Mouse (Mus musculus) heart, embryonic 13.5 days (tissue): ENCODE measurements around the gene Bnip1. TPM values are rescaled to one million over a fixed set of nuclear protein-coding genes. Genes with fewer than 3 reads are reported as not detected.
A peak's percentile ranks its signal among the peaks of the same experiment; 100 is the strongest.

Experiments used
- ATAC-seq: fragments of 200-750 bp; cut with Nextera tagmentation; 2 replicates; pipeline ENCODE4 v1.8.0; 2017; ENCODE audit warnings: moderate TSS enrichment; ENCODE audit not compliant: insufficient number of reproducible peaks, low FRiP score, low TSS enrichment; ENCODE audit errors: extremely low read depth
- H3K27ac ChIP-seq: fragments of 300-500 bp; sonication (generic); replicated peaks from 2 replicates; pipeline ENCODE4 v1.5.1; 2015; ENCODE audit warnings: moderate library complexity, mild to moderate bottlenecking, inconsistent platforms
- H3K27me3 ChIP-seq: fragments of 300-500 bp; sonication (generic); replicated peaks from 2 replicates; pipeline ENCODE4 v1.6.1; 2015; ENCODE audit warnings: mild to moderate bottlenecking, inconsistent platforms
- H3K36me3 ChIP-seq: fragments of 300-500 bp; sonication (generic); 2 replicates; pipeline ENCODE4 v1.6.1; 2015; ENCODE audit warnings: mild to moderate bottlenecking, inconsistent platforms
- H3K4me1 ChIP-seq: fragments of 300-500 bp; sonication (generic); 2 replicates; pipeline ENCODE4 v1.6.1; 2015; ENCODE audit warnings: inconsistent platforms
- H3K4me2 ChIP-seq: fragments of 300-500 bp; sonication (generic); 2 replicates; pipeline ENCODE4 v1.6.1; 2015; ENCODE audit warnings: inconsistent platforms, mild to moderate bottlenecking, moderate library complexity
- H3K4me3 ChIP-seq: fragments of 300-500 bp; sonication (generic); 2 replicates; pipeline ENCODE4 v1.5.1; 2015; ENCODE audit warnings: moderate library complexity, mild to moderate bottlenecking, inconsistent platforms
- H3K9ac ChIP-seq: fragments of 300-500 bp; sonication (generic); 2 replicates; pipeline ENCODE4 v1.6.1; 2015; ENCODE audit warnings: inconsistent platforms, mild to moderate bottlenecking, moderate library complexity
- H3K9me3 ChIP-seq: fragments of 300-500 bp; sonication (generic); 2 replicates; pipeline ENCODE4 v1.6.1; 2016; ENCODE audit warnings: inconsistent platforms
- WGBS: fragments of 180-500 bp; shearing (Covaris S2); methylation state at CpG from one replicate; pipeline ENCODE4 v1.1.7; 2015; ENCODE audit warnings: mixed read lengths; 5-methylcytosine and 5-hydroxymethylcytosine counted together
- polyA plus RNA-seq: library from polyadenylated mRNA; unstranded; fragments of >200 nt; fragmentation: Nextera tagmentation; extraction: Ambion mirVana; gene quantifications from 2 replicates; pipeline ENCODE4 v1.2.1, GENCODE M21; 2015

Bnip1 gene
- polyA plus RNA-seq, 1 experiment from 2014 or later, result 56.6 TPM

DNA sequence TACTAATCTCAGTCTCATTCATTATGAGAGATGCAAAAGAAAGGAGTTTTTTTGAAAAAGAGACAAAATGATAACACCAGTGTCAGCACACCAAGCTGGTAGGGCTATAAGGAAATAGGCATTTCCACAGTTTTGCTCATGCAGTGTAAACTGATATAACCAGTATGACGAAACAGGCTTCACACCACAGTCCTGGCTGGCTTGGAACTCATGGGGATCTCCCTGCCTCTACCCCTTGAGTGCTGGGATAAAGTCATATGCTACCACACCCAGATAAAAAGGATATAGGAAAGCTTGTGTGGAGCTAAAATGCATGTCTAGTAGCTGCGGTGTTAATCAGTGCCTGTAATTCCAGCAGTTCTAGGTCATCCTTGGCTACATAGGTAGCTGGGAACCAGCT lies 1.4 kb upstream of the Bnip1 start:
- WGBS, result 79% methylated on average over 2 of the region's 2 CpGs
- H3K27ac ChIP-seq, result no peak overlapping the region
- ATAC-seq, result no peak
- H3K36me3 ChIP-seq, result peaks cover 14% of the 10 kb centered on the region
- no peak overlapping the region for H3K4me3 ChIP-seq
- no peaks in the 10 kb centered on the region for H3K9me3 ChIP-seq
- H3K9ac ChIP-seq, result no peak overlapping the region
- H3K27me3 ChIP-seq, result no peaks in the 10 kb centered on the region
- peaks cover 22% of the 10 kb centered on the region for H3K4me1 ChIP-seq
- no peak overlapping the region for H3K4me2 ChIP-seq

DNA sequence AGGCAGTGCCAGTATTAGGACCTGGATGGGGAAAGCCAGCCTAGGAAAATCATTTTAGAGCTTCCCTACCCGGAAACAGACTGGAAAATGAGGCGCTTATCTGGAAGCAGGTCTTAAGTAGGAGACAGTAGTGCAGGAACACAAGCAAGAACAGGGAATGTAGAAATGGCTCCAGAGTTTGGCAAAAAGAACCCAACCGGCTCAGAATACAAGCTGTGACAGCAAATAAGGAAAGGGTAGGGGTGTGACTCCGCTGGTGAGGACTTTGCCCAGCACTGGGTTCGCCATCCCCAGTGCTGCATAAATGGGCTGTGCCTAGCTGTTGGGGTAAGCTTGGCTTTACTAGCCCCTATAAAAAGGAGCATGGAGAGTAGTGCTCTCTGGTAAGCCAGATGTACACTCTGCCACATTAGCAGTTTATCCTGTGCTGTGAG lies 761 bp downstream of the Bnip1 start:
- WGBS, result 10% methylated on average over 5 of the region's 5 CpGs
- H3K27ac ChIP-seq, result peak overlapping the region; percentile 92
- H3K9ac ChIP-seq, result peak overlapping the region; percentile 86
- no peak for ATAC-seq
- peaks cover 33% of the 10 kb centered on the region for H3K36me3 ChIP-seq
- H3K9me3 ChIP-seq, result no peaks in the 10 kb centered on the region
- peak overlapping the region; percentile 89 for H3K4me2 ChIP-seq
- H3K27me3 ChIP-seq, result no peaks in the 10 kb centered on the region
- peak overlapping the region; percentile 68 for H3K4me3 ChIP-seq
- H3K4me1 ChIP-seq, result peaks cover 22% of the 10 kb centered on the region

DNA sequence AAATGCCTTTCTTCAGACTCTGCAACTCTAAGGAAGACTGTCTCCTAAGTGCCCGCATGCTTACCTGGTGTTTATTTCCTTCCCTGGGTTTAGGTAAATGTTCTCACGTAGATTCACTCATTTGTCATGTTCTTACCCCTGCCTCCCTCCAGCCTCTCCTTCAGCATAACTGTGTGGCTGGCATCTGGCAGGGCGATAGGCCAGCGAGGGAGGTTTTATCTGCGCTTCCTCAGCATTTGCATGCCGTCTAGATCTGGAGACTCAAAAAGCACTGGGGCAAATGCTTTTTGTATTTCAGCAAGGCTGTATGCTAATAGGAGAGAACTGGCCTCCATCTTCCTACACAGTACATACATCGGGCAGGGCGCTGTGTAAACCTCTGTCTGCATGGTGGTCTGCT lies 3.7 kb downstream of the Bnip1 start:
- Histone ChIP-seq H3K4me3 (no peak overlapping the region), H3K27ac (no peak overlapping the region), H3K27me3 (no peaks in the 10 kb centered on the region), H3K9me3 (no peaks in the 10 kb centered on the region), H3K9ac (no peak overlapping the region), H3K4me1 (peaks cover 22% of the 10 kb centered on the region), H3K36me3 (peaks cover 61% of the 10 kb centered on the region), H3K4me2 (no peak overlapping the region)
- ATAC-seq, result no peak
- 79% methylated on average over 8 of the region's 8 CpGs for WGBS

DNA sequence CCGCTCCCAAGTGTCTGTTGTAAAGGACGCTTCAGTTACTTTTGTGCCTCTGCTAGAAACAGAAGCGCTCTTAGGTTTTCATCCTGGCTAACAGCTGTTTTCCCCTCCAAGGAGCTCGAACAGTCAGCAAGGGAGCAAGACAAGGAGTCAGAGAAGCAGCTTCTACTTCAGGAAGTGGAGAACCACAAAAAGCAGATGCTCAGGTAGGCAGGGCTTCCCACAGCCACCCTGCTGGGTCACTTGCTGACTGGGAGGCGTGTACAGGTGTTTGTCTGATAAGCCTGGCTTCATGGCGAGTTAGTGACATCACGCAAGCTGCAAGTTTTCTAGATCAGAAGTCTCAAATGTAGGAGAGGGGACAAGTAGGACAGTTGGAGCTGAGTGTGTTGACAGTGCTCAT lies 5.7 kb downstream of the Bnip1 start:
- H3K36me3 ChIP-seq, result peaks cover 81% of the 10 kb centered on the region
- 86% methylated on average over 7 of the region's 7 CpGs for WGBS
- ATAC-seq, result no peak

DNA sequence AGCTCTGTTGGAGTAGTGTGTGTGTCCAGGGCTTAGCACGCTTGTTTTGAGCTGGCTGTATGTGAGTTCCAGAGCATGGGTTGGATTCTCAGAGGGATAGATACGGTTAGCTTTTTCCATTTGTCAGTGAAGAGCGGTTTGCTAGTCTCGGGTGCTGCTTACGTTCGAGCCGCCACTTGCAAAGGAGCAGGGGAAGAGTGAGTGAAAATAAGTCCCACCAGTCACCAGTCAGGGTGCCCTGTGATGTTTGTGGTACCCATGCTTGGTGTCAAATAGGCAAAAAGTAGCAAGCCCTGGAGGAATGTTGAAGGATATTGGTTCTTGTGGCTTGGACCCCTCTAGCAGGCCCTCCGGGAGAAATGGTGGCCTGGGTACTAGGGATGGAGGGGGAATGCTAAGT lies 8.1 kb downstream of the Bnip1 start:
- Histone ChIP-seq H3K4me3 (no peak overlapping the region), H3K4me1 (0 out of 2 replicates have a peak, but pooled peaks cover 5% of the 10 kb centered on the region), H3K9me3 (no peaks in the 10 kb centered on the region), H3K36me3 (peaks cover 90% of the 10 kb centered on the region), H3K4me2 (no peak overlapping the region), H3K9ac (no peak overlapping the region), H3K27me3 (no peaks in the 10 kb centered on the region), H3K27ac (no peak overlapping the region)
- ATAC-seq, result no peak
- 91% methylated on average over 8 of the region's 8 CpGs for WGBS

More for the DNA sequence above, 5.7 kb downstream of the Bnip1 start:
- H3K4me3 ChIP-seq, result no peak overlapping the region
- H3K4me1 ChIP-seq, result peaks cover 13% of the 10 kb centered on the region
- no peak overlapping the region for H3K9ac ChIP-seq
- no peak overlapping the region for H3K27ac ChIP-seq
- H3K4me2 ChIP-seq, result no peak overlapping the region
- no peaks in the 10 kb centered on the region for H3K27me3 ChIP-seq
- no peaks in the 10 kb centered on the region for H3K9me3 ChIP-seq

DNA sequence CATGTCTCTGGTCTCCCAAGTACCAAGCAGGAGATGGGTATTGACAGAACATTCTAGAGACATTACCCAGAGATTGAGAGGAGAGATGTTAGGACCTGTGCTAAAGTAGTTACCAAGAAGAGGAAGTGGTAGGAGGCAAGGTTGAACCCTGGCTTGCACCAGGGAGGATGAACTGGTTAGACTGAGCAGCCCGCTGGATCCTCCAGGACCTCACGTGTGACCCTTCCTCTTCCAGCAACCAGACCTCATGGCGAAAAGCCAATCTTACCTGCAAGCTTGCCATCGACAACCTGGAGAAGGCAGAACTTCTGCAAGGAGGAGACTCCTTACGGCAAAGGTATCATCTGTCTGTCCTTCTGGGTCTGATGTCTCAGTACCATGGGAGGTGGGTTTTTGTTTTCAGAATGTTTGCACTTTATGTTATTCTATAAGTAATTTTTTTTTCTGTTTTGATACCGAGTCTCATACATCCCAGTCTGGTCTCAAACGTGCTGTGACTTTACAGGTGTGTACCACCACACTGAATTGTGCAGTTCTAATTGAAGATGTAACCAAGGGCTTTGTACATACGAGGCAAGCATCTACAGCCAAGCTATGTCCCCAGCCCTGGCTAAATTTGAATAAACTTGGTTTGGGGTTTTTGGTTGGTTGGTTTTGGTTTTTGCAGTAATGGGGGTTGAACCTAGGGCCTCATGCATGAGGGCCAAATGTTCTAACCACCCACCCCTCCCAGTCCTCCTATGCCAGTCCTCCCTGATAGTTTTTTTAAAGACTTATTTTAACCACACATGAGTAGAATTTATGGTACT lies 8.8 kb downstream of the Bnip1 start:
- no peaks in the 10 kb centered on the region for H3K9me3 ChIP-seq
- H3K36me3 ChIP-seq, result peaks cover 83% of the 10 kb centered on the region
- H3K9ac ChIP-seq, result no peak overlapping the region
- H3K4me2 ChIP-seq, result no peak overlapping the region
- no peak overlapping the region for H3K27ac ChIP-seq
- no peak overlapping the region for H3K4me3 ChIP-seq
- ATAC-seq, result no peak
- no peaks in the 10 kb centered on the region for H3K27me3 ChIP-seq
- 86% methylated on average over 8 of the region's 8 CpGs for WGBS
- 0 out of 2 replicates have a peak, but pooled peaks cover 5% of the 10 kb centered on the region for H3K4me1 ChIP-seq

DNA sequence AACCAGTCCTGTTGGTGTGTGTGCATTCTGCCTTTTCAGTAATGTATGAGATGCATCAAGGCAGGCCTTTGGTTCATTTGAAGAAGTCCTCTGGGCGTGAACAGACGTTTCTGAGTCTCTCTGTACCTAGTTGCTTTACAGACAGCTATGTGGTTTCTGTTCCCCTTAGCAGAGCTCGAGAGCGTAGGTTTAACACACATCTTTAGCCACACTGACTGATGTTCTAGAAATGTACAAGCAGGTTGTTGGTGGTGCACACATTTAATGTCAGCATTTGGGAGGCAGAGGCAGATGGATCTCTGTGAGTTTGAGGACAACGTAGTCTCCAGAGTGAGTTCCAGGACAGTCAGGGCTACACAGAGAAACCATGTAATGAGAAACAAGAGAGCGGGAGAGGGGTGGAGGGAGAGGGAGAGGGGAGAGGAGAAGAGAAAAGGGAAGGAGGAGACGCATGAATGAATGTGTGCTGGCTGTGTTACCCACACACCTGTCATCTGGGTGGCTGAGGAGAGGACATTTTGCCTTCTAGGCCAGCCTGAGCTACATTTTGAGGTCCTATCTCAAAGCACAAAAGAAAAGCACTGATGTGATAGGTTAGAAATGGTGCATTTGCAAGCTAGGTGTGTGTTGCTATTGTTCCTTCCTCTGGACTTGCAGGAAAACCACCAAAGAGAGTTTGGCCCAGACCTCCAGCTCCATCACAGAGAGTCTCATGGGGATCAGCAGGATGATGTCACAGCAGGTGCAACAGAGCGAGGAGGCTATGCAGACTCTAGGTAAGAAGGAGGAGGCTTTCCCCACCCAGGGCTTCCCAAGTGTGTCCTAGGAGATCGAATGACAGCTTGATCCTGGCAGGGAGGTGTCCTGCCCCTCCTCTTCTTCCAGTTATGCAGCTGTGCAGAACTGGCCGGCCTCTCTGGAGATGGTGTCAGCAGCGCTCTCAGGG lies 9.7 kb downstream of the Bnip1 start:
- WGBS, result 85% methylated on average over 11 of the region's 11 CpGs
- Histone ChIP-seq H3K4me3 (no peak overlapping the region), H3K4me2 (no peak overlapping the region), H3K36me3 (peaks cover 74% of the 10 kb centered on the region), H3K27ac (no peak overlapping the region), H3K9ac (no peak overlapping the region; the same call in 1 of the 2 replicates), H3K9me3 (no peaks in the 10 kb centered on the region), H3K4me1 (peaks cover 13% of the 10 kb centered on the region), H3K27me3 (no peaks in the 10 kb centered on the region)
- no peak for ATAC-seq

DNA sequence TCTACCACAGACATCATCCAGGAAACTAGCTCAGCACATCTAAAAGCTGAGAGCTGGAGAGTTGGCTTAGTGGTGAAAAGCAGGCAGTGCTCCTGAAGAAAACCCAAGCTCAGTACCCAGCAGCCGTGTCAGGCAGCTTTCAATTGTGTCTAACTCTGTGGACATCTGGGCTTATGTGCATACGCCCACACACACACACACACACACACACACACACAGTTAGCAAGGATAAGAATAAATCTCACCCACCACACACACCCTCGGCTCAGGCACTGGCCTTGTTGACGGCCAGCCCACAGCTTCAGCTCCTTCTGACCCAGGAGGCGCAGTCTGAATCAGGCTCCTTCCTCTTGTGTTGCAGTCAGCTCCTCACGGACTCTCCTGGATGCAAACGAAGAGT lies 10.7 kb downstream of the Bnip1 start:
- Histone ChIP-seq H3K4me1 (peaks cover 16% of the 10 kb centered on the region), H3K4me3 (no peak overlapping the region), H3K27ac (no peak overlapping the region), H3K4me2 (no peak overlapping the region), H3K36me3 (peaks cover 66% of the 10 kb centered on the region), H3K27me3 (no peaks in the 10 kb centered on the region), H3K9me3 (no peaks in the 10 kb centered on the region), H3K9ac (no peak overlapping the region)
- no peak for ATAC-seq
- WGBS, result 76% methylated on average over 7 of the region's 7 CpGs

DNA sequence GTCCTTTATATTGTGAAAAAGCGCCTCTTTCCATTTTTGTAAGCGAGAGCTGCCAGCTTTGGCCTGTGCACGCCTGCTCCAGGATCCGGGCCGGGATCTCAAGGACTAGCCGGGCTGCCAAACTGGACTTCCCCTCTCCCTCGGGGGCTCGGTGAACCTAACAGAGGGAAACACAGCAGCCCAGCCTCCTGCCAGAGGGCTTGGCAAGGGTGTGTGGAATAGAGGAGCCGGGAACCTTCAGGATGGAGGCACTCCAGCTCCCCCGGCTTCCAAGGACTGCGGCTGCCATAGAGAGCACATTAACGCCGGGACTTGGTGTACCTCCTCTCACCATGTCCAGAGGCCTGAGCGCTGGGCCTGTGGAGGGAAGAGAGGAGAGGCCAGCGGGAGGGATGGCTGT lies 11.2 kb downstream of the Bnip1 start:
- no peaks in the 10 kb centered on the region for H3K27me3 ChIP-seq
- no peak overlapping the region for H3K27ac ChIP-seq
- H3K4me1 ChIP-seq, result peaks cover 21% of the 10 kb centered on the region
- ATAC-seq, result no peak
- H3K4me3 ChIP-seq, result no peak overlapping the region
- H3K4me2 ChIP-seq, result no peak overlapping the region
- WGBS, result 87% methylated on average over 15 of the region's 15 CpGs
- H3K36me3 ChIP-seq, result peaks cover 61% of the 10 kb centered on the region
- no peak overlapping the region for H3K9ac ChIP-seq
- H3K9me3 ChIP-seq, result no peaks in the 10 kb centered on the region

DNA sequence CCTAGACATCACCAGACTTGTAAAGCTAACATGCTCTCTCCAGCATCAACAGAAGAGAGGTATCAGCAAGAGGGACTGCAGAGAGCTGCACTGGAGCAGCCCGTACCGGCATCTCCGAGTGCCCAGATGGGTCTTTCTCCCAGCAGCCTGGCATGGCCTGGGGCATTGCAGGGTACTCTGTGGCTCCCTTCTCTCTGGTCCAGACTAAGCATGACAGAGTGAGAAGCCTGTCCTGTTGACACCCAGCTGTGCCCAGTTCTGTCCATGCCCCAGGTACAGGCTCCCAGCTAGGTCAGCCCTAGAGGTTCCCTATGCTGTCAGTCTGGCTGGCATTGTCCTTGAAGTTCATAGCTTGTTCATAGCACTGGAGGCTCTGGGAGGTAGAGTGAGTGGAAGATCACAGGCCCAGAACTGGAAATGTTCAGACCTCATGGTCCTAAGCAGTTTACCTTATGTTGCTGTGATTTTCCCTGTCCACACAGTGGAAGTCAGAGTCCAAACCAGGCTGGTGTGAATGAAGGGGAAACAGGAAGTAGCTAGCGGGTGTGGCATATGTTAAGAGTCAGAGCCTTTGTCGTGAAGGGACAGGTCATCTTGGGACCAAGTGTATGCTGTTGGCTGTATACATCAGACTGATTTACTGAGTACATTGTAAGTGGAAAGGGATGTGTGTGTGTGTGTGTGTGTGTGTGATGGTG lies 12.4 kb downstream of the Bnip1 start:
- H3K4me1 ChIP-seq, result peaks cover 29% of the 10 kb centered on the region
- H3K9me3 ChIP-seq, result no peaks in the 10 kb centered on the region
- no peak overlapping the region for H3K9ac ChIP-seq
- peaks cover 52% of the 10 kb centered on the region for H3K36me3 ChIP-seq
- no peak overlapping the region for H3K27ac ChIP-seq
- no peak for ATAC-seq
- H3K4me2 ChIP-seq, result no peak overlapping the region
- 73% methylated on average over 5 of the region's 5 CpGs for WGBS
- H3K4me3 ChIP-seq, result no peak overlapping the region
- no peaks in the 10 kb centered on the region for H3K27me3 ChIP-seq

DNA sequence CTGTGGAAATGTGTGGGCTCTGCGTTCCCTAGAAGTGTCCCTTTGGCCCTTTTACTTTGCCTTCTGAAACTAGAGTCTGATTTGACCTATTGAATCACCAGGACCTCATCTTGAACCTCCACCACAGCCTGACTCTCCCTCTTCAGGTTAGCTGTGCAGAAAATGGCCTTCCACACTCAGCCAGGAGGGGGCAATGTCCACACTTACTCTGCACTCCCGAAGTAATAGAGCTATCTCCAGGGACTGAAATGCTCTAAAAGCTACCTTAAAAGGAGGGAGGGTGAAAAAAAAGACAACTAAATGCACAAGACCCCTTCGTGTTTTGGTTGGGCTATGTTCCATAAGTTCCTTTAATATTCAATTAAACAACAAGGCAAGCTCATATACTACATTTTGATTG lies 13.9 kb downstream of the Bnip1 start:
- Histone ChIP-seq H3K4me2 (no peak overlapping the region), H3K27ac (0 out of 2 replicates have a peak overlapping the region, but pooled peaks have one; percentile 28), H3K27me3 (no peaks in the 10 kb centered on the region), H3K36me3 (peaks cover 36% of the 10 kb centered on the region), H3K9ac (0 out of 2 replicates have a peak overlapping the region, but pooled peaks have one; percentile 14), H3K9me3 (no peaks in the 10 kb centered on the region), H3K4me1 (peaks cover 29% of the 10 kb centered on the region), H3K4me3 (no peak overlapping the region)
- 10% methylated on average over 3 of the region's 3 CpGs for WGBS
- no peak for ATAC-seq
